In the genomic region with DNA sequence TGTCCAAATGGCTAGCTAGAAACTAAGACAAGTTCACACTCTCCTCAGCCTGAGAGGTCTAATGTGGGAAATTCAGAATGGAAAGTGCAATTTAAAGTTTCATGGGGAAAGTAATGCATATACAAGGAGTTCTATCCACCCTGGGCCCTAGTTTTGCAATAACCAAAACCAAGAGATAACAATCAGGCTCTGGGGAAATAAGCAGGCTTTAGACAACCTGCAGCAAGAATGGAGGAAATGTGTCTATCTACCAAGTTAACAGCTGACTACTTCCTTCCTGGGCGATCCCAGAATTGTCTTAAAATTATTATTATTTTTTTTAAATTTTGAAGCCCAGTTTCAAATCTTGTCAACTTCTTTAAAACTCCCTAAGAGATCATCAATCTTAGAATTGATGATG, we compare ENCODE assay signal across 19 mouse cellular contexts.
"Had no signal": no experiment of that assay in that cellular context is flagged by ENCODE, and none has a peak within 500 bp of the region (broad histone marks: within the 10 kb centered on the region; RNA-seq: fewer than 3 reads in every experiment).

No protein-coding gene starts in this region.

- DNase-seq: lung, adult 18-20 months; lung, embryonic 14.5 days; lung, postnatal 10 days; lung, postnatal 36 days; midbrain, embryonic 14.5 days; retina, postnatal 1 day; right cerebral cortex, adult 18-20 months; thymus, adult 2 months; thymus, postnatal 25 days; thymus, postnatal 4 days had no signal

- H3K36me3 ChIP-seq: midbrain, embryonic 10.5 days; midbrain, embryonic 12.5 days; neural tube, embryonic 13.5 days; neural tube, embryonic 15.5 days; stomach, embryonic 15.5 days had no signal

- H3K27me3 ChIP-seq: midbrain, embryonic 12.5 days; neural tube, embryonic 13.5 days; neural tube, embryonic 15.5 days; stomach, embryonic 15.5 days had no signal

- H3K4me2 ChIP-seq: lung, embryonic 14.5 days; midbrain, embryonic 12.5 days; neural tube, embryonic 13.5 days; neural tube, embryonic 15.5 days; stomach, embryonic 15.5 days had no signal

- H3K27ac ChIP-seq: macrophage; midbrain, embryonic 10.5 days; midbrain, embryonic 12.5 days; neural tube, embryonic 13.5 days; neural tube, embryonic 15.5 days; stomach, embryonic 15.5 days; stomach, postnatal 0 days had no signal

- H3K4me3 ChIP-seq: midbrain, embryonic 10.5 days; midbrain, embryonic 12.5 days; myocyte; neural tube, embryonic 13.5 days; neural tube, embryonic 15.5 days; stomach, embryonic 15.5 days had no signal

- H3K4me1 ChIP-seq: neural tube, embryonic 15.5 days had no signal

- H3K9ac ChIP-seq: lung, embryonic 14.5 days; midbrain, embryonic 12.5 days; neural tube, embryonic 13.5 days; neural tube, embryonic 15.5 days; stomach, embryonic 15.5 days had no signal

- H3K9me3 ChIP-seq: midbrain, embryonic 10.5 days; midbrain, embryonic 12.5 days; neural tube, embryonic 13.5 days; neural tube, embryonic 15.5 days; stomach, embryonic 15.5 days had no signal

- ATAC-seq: midbrain, embryonic 16.5 days had no signal
